Mouse (Mus musculus): ENCODE data around the gene Numbl.

Gene Numbl

DNA sequence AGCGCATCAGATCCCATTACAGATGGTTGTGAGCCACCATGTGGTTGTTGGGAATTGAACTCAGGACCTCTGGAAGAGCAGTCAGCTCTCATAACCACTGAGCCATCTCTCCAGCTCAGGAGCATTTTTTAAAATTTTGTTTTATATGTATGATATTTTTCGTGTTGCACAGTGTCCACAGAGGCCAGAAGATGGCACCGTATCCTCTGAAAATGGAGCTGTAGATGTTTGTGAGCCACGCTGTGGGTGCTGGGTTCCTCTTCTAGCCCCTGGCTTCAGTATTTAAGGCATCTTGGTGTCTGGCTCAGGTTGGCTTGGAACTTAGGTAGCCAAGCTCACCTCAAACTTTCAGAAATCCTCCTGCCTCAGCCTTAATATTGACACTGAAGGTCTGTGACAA lies 38.3 kb downstream of the Numbl start:
- no peak for DNase-seq (ENCODE audit: low read depth)

- DNase-seq (ENCODE audit: low read depth): no peak
These were observed 39.9 kb downstream of the Numbl start for GRCm38 (mm10) chr7:27298033-27298610.

DNA sequence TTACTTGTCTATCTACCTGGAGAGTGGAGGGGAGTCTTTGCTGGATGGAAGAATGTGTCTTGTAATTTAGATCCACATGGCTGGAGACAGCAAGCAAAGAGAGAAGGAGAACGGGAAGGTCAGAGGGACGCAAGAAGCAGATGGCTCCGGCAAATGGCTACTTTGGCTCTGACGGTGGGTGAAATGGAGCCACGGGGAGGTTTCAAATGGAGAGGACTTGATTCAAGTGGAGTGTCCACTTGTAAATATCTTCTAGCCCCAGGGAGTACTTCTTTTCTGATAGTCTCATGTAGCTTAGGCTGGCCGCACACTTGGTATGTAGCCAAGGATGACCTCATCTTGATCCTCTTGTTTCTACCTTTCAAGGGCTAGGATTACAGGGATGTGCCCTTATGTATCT lies 40.6 kb downstream of the Numbl start:
- no peak for DNase-seq (ENCODE audit: low read depth)

DNA sequence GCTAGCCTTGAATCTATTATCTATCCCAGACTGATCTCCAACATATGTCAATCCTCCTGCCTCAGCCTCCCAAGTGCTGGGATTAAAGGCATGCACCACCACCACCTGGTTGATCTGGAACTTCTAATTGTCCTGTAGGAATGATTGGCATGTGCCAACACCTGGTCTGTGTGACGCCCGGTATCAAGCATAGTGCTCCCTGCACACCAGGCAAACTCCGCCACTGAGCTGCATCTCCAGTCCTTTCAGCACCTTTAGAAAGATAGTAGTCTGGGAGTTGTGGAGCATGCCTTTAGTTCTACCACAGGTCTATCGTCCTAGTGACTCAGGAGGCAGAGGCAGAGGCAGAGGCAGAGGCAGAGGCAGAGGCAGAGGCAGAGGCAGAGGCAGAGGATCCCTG lies 42.1 kb downstream of the Numbl start:
- DNase-seq (ENCODE audit: low read depth): no peak

GRCm38 (mm10) chr7:27300801-27301200 lies 42.6 kb downstream of the Numbl start:
- DNase-seq (ENCODE audit: low read depth): no peak

DNA sequence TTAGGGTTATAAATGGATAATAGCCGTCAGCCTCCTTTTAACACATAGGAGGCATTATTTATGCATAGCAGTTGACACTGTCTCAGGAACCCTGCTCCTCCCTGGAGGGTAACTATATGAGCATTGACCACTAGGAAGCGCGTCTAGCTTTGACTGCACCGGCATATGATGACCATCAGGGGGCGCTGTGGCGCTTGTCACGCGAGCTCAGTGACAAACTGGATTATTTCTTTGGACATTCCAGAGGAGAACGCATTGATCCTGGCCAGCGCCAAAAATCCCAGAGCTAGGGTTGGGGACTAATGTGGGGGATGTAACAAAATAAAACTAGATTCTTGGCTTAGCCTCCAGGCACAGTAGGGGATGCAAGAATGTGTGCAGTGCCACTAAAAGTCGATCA lies 43.9 kb downstream of the Numbl start:
- peak; percentile 81 for DNase-seq (ENCODE audit: low read depth)

DNA sequence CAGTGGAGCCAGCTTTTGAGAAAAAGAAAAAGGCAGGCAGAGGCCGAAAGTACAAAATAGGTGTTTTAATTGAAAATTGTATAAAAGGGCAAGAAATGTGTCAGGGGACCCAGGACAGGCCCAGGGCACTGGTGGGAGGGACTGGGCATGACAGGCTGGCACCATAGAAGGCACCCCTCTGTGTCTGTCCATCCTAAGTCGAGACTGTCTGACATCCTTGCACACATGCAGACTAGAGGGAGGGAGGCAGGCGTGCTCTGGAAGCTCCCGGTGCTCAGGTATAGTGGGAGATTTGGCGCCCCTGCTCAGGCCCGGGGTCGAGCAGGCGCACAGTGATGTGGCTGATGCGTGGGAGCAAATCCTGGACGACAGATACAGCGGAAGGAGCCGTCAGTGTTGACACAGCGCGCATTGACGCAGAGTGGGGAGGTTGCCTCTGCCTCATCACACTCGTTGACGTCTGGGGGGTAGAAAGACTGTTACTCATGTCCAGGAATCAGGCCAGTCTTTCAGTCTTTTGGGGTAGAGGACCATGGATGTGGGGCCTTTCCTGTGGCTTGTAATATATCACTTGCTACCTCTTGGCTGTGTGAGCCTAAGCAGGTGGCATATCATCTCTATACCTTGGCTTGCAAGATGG lies 47.0 kb downstream of the Numbl start:
- no peak for DNase-seq (ENCODE audit: low read depth)

DNA sequence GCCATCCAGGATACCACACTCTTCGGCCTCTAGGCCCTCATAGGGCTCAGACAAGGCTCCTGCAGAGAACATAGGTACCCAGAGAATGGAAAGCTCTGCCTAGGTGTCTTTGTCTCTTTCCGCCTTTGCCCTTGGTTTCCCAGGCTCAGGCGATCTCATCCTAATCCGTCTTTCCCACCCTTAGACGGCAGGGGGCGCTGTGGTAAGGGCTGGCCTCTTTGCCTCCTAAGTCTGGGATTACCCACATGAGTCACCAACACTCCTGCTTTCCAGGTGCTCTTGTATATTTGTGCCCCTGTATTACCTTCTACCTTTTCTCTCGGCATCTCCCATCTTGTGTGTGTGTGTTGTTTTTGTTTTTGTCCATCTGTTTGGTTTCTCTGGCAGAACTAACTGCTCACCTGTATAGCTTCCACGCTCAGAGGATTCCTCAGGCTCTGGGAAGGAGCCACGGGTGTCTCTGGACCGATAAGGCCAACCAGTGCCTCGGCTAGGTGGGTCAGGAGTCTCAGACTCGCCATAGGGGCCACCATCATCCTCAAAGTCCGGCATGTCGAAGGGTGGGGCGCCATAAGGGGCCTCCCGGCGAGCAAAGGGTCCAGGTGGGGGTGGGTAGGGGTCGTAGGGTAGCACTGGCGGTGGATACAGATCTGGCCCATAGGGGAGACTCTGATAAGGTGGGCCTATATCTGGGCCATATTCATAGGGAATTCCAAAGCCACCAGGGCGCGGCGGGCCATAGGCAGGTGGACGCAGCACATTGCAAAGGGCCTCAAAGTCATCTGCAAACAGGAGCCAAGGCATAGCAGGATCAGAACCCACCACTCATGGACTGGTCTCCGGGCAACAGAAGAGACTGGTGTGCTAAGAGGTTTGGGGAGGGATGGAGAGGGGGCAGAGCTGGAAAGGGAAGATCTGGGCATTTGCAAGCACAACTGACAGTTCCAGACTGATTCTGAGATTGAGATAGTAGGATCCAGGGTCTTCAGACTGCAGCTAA lies 48.2 kb downstream of the Numbl start:
- peak; percentile 61 for DNase-seq (ENCODE audit: low read depth)

DNA sequence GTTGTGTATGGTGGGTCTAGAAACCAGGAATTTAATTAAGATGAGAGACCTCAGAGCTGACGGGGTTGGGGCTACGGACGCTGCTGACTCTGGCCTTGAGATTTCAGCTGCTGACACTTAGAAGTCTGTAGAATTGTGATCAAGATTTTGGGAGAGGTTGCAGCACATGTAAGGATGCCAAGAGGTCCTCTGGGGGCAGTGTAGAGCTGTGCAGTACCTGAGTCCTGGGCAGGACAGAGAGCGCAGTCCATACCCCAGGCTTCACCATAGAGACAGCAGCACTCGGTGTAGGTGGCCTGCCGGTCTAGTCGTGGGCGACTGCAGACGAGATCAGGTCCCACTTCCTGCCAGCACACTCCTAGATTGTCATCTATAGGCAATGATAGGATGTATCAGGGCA lies 49.3 kb downstream of the Numbl start:
- DNase-seq (ENCODE audit: low read depth): no peak

GRCm38 (mm10) chr7:27308821-27309549 lies 50.8 kb downstream of the Numbl start:
- DNase-seq (ENCODE audit: low read depth): no peak

DNA sequence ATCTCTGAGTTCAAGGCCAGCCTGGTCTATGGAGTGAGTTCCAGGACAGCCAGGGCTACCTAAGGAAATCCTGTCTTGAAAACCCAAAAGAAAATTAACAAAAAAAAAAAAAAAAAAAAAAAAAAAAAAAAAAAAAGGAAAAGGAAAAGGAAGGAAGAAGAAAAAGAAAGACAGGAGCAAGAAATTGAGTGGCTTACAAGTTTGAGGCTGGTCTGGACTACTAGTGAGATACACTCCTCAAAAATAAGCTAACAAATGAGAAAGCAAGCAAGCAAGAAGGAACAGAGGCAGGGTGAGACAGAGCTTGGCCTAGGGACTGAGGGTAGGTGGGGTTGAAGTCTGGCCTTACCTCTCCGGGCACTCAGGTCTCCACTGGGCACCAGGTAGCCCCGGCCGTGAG lies 51.6 kb downstream of the Numbl start:
- DNase-seq (ENCODE audit: low read depth): no peak

DNA sequence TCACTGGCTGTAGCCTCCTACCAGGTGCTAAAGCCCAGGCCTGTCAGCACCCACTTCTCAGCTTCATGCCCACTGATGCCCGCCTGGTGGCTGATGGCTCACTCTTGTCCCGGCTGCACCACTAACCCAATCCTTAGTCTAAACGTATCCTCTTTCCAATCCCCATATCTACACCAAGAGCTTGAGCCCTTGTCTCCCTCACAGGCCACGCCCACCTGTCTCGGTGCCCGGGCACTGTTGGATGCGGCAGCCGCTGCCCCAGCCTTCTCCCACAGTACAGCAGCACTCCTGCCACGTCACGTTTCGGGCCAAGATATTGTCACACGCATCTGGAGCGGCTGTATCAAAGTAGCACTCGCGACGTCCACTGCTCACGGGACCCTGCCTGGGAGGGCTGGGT lies 52.1 kb downstream of the Numbl start:
- peak; percentile 24 for DNase-seq (ENCODE audit: low read depth)

DNA sequence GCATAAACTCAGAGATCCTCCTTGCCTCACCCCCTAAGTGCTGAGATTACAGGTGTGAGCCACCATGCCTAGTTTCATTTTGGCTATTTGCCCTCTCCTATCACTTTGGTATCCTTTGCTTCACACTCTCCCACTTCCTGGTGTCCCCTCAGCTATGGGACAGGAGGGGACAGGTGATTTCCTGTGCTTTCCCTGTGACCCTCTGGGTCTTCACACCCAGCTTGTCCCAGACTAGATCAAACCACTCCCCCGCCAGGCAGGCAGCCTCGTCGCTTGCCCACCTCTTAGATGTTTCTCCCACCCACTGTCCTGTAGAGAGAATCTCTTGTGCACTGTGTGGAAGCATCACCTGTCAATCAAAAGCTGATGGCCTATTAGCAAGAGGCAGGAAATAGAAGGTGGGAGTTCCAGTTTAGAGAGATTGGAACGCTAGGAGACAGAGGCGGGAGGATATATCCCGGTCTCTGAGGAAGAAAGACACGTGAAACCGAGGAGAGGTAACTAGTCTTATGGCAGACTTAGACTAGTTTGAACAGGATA lies 52.8 kb downstream of the Numbl start:
- DNase-seq (ENCODE audit: low read depth): no peak

DNA sequence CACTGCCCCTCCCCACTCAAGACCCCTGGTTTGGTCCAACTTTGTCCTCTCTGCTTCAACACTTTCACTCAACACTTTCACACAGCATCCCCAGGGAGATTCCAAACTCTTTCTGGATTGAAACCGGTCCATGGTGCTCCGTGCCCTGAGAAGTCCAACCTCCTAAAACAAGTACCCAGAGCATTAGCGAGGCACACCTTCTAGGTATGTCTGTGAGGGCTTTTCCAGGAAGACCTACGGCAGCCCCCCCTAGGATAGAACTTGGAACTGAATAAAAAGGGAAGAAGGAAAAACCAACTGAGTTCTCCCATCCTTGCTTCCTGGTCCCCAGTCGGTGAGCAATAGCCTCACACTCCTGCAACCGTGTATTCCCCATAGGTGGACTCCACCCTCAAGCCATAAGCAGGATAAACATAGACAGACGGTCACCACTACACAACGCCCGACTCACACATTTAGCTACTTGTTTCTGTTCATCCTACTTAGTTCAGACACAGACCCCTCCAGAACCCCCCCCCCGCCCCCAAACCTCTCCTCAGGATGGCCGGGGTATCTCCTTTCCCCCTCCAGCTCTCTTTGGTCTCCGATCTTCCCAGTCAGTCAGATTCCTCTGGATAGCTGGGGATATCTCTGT lies 53.5 kb downstream of the Numbl start:
- no peak for DNase-seq (ENCODE audit: low read depth)

GRCm38 (mm10) chr7:27314393-27314792 lies 56.2 kb downstream of the Numbl start:
- DNase-seq (ENCODE audit: low read depth): peak; percentile 29

DNA sequence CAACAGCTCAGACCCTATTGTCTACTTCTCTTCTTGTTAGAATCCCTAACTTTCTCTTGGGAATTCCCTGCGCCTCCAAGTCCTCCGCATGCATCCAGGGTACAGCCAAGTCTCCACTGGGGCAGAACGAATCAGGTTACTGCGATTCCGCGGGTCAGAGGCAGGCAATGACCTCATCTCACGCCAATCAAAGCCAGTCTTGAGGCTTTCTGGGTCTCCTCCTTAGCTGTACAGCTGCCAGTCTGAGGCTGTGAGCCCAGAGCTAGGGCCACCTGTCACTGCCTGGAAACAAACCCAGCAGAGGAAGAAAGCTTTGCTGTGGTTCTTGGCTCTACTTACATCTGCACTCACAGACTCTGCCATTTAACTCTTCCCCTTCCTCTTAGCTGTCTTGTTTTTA lies 57.7 kb downstream of the Numbl start:
- no peak for DNase-seq (ENCODE audit: low read depth)

DNA sequence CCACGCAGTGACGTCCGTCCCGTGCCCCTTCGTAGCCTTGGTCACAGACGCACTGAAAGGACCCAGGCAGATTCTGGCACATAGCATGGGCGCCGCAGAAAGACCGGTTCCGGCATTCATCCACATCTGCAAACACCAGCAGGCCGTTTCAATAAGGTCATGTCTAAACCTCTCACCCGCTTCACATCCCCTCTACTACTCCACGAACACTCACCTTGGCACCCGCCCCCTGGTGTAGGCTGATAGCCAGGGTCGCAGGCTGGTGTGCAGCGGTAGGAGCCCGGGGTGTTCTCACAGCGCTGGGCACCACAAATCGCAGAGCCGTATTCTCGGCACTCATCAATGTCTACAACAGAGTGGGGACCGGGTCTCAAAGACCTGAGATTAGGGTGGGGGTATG lies 61.2 kb downstream of the Numbl start:
- DNase-seq (ENCODE audit: low read depth): no peak

DNA sequence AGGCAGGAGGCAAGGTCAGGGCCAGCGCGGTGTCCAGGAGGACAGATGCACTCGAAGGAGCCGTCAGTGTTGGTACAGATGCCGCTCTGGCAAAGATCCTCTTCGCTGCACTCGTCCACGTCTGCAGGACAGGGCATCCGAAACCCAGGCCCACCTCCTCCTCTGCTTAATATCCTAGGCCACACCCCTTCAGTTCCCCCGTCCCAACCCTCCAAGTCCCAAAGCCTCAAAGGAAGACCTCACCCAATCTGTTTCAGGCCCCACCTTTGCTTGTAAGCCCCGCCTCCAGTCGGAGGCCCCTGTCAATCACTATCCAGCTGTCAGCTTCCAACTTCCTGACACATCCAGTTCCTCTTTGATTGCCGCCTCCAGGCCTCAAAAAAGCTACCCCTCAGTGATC lies 64.1 kb downstream of the Numbl start:
- DNase-seq (ENCODE audit: low read depth): no peak

GRCm38 (mm10) chr7:27323001-27323400 lies 64.8 kb downstream of the Numbl start:
- no peak for DNase-seq (ENCODE audit: low read depth)

- DNase-seq (ENCODE audit: low read depth): no peak
These were observed 65.9 kb downstream of the Numbl start for GRCm38 (mm10) chr7:27324161-27324560.

- no peak for DNase-seq (ENCODE audit: low read depth)
These were observed 66.7 kb downstream of the Numbl start for GRCm38 (mm10) chr7:27324928-27325327.

DNA sequence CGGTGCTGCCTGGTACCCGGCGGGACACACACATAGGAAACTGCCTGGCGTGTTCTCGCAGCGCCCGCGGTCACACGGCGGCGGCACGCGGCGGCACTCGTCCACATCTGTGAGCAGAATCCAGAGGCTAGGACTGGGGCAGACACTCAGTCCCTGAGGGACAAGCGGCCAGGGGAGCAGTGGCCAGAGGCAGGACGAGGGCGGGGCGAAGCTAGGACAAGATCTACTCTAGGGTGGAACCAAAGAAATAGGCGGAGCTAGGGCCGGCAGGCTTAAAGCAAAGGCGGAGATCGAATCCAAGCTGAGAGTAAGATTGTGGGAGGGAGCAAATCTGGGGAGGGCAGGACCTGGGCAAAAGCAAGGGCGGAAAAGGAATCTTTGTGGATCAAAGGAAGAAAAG lies 67.5 kb downstream of the Numbl start:
- peak; percentile 46 for DNase-seq (ENCODE audit: low read depth)
